Mouse (Mus musculus) cerebellum, adult 2 months (tissue): ENCODE data around the gene Klhl22.

Source experiments
- CTCF ChIP-seq: fragments of 200-500 bp; IDR thresholded peaks from 2 replicates; pipeline ENCODE4 v1.5.1; 2011; ENCODE audit warnings: low read depth, mild to moderate bottlenecking, control low read depth, low read length, moderate library complexity, borderline replicate concordance; ENCODE audit not compliant: insufficient read depth
- POLR2A ChIP-seq: fragments of 200-500 bp; IDR thresholded peaks from 2 replicates; pipeline ENCODE4 v1.6.1; 2011; ENCODE audit warnings: low read length, control low read depth, borderline replicate concordance; ENCODE audit not compliant: insufficient read depth

- TF ChIP-seq POLR2A (no peak), CTCF (no peak)
These were observed 75.1 kb downstream of the Klhl22 start for GRCm38 (mm10) chr16:17834543-17834942.
